Mouse (Mus musculus) neutrophil, adult 5-6 weeks (primary cell): ENCODE results near the gene Exosc6. TPM values are rescaled to one million over a fixed set of nuclear protein-coding genes. Genes with fewer than 3 reads are reported as not detected.
"Not testable (repeated sequence)": the region's sequence is repeated elsewhere in the genome, so short reads cannot be mapped to it uniquely, and the experiment has no call there.

Source experiments
- ATAC-seq: fragments of 151-379, 151-347 bp; 2 replicates; pipeline ENCODE4 v1.8.0; 2017; ENCODE audit warnings: mild to moderate bottlenecking, moderate TSS enrichment; ENCODE audit not compliant: insufficient number of reproducible peaks, poor library complexity, low FRiP score, severe bottlenecking; ENCODE audit errors: extremely low read depth
- total RNA-seq: library from RNA; stranded (forward); fragments of 200-1000 nt; gene quantifications from 2 replicates; pipeline ENCODE4 v1.2.3, GENCODE M21; 2017

Exosc6 gene
- total RNA-seq, 1 experiment from 2014 or later, result 9.8 TPM

DNA sequence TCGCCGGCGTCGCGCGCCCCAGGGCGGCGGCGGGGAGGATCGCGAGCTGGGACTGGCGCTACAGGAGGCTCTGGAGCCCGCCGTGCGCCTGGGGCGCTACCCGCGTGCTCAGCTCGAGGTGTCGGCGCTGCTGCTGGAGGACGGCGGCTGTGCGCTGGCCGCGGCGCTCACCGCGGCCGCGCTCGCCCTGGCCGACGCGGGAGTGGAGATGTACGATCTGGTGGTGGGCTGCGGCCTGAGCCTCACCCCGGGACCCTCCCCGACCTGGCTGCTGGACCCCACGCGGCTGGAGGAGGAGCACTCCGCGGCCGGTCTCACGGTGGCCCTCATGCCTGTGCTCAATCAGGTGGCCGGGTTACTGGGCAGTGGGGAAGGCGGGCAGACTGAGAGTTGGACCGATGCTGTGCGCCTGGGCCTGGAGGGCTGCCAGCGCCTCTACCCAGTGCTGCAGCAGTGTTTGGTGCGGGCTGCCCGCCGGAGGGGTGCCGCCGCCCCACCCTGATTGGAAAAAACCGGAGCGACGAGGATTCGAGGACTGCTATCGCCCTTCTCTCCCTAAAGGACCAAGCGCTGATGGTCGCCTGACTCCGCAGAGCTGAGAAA is 653 bp downstream of the Exosc6 start:
- ATAC-seq, result no peak

DNA sequence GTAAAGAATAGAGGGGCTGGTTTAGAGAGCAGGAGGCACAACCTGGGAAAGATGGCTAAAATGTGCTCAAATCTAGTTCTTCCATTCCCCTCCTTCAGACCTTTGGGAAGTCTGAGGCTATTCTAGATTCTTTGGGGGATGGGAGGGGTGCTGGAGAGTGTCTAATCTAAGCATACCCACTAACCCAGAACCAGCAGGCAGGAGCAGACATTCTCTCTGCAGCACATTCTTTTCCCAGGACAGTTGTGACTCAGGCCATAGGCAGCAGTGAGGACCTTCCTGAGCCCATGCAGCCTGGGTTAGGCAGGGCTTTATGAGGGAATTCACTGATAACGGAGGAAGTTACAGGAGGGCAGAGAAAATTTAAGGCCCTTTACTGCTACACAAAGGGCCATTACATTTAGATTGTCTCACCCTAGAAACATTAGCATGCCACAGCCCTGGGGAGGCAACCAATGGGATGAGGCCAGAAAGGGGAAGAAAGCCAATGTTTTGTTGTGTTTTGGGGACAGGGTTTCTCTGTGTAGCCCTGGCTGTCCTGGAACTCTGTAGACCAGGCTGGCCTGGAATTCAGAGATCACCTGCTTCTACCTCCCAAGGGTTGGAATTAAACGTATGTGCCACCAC is 2.9 kb downstream of the Exosc6 start:
- no peak for ATAC-seq

DNA sequence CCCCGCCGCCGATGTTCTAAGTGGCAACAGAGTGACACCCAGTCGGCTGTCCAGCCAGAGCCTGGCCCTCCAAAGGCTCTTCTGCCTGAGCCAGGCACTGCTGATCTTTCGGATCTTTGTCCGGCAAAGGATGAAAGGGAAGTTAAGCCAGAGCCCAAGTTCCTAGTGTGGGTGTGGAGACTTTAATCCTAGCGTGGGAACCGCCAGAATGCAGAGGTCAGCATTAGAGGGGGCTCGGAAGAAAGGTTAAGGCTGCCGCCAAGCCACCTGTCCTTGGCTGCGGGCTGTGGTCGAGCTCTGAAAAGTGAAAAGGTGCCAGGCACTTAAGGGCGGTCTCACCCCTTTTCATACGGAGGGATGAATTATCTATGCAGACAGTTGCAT is 5.5 kb downstream of the Exosc6 start:
- ATAC-seq, result no peak

DNA sequence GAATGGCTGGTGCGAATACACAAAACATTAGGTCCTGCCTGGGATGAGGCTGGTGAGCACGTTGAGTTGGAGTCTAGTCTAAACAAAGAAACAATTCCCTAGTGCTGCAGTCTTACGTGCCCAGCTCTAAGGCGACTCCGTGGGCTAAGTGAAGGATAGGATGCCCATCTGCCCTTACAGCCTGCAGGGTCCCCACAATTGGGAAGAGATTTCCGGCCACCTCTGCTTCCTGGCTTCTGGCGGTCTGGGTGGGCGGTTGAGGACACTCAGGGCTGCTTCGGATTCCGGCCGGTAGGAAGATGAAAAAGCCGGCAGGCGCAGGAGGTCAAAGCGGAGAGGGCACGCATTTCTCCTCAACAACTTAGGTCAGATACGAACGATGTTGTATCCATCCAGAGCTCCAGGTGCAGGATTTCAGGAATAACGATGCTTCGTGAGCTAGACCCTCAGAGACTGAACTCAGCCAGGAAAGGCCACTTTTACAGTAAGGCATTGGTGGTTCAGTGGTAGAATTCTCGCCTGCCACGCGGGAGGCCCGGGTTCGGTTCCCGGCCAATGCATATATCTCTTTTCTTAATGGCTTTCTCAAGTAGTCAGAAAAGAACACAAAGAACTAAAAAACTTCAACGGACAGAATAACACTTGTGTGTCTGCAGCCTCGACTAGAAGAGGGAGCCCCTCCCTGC is 6.1 kb downstream of the Exosc6 start:
- ATAC-seq, result peak; percentile 53

DNA sequence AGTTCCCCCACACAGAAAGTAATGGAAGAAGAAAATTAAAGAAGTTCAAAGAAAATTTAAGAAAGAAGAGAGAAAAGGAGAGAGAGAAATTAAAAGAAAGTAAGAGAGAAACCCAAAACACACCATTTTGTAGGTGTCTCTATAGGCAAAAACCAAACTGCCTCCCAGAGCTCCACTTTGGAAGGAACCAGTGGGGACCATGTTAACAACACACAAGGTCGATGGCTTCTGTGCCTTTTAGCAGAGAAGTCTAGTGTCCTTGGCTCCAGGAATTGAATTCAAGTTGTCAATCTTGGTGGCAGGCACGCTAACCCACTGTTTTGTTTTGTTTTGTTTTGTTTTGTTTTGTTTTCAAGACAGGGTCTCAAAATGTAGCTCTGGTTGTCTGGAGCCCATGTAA is 6.8 kb downstream of the Exosc6 start:
- no peak for ATAC-seq

DNA sequence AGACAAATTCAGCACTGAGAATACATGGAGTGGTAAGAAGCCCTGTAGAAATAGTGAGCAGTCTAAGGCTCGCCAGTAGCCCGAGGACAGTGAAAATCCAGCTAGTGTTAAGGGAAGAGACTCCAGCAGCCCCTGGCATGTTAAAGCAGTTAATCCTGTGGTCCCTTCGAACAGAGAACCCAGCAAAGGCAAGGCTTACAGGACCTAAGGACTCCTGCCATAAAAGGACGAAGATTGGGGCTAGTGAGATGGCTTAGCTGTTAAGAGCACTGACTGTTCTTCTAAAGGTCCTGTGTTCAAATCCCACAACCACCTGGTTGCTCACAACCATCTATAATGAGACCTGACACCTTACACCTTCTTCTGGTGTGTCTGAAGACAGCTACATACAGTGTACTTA is 10.2 kb downstream of the Exosc6 start:
- no peak for ATAC-seq

DNA sequence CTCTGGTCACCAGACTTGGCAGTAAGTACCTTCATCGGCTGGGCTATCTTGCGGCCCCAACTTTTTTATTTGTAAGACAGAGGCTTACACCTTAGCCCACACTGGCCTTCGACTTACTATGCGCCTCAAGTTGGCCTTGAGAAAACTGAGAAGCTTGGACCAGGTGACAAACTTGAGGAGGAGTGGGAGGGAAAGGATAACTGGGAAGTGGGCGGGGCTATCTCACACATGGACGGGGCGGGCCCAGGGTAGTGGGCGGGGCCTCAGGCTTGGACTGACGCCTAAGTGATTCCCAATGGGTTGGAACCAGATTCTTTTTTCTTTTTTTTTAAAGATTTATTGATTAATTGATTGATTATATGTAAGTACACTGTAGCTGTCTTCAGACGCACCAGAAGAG is 11.3 kb downstream of the Exosc6 start:
- ATAC-seq, result no peak

DNA sequence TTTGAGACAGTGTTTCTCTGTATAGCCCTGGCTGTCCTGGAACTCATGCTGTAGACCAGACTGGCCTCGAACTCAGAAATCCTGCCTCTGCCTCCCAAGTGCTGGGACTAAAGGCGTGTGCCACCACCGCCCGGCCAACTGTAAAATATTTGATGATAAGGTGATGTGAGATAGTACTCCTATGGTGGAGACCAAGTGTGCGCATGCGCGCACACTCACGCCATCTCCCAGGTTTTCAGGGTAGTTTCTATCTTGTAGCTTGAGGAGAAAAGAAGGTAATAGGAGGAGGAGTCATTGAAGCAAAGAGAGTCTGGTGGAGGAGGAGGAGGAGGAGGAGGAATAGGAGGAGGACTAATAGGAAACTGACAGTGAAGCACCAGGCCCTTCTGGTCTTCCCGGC is 12.5 kb downstream of the Exosc6 start:
- ATAC-seq, result not testable (repeated sequence)

DNA sequence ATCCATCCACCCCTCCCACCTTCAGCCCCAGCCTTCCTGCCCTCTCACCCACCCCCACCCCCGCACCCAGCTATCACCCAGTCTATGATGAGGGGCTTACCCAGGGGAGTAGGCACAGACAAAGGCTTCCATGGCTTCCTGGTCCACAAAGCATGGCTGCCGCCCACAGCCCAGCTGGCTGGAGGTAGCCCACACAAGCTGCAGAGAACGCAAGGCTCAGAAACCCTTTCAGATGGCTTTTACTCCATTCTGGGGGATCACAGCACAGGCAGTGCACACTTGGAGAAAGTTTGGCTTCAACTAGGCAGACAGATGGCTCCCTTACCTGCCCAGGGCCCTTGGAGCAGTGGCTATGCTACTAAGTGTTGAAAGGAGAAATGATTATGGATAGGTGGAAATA is 19.8 kb downstream of the Exosc6 start:
- no peak for ATAC-seq

DNA sequence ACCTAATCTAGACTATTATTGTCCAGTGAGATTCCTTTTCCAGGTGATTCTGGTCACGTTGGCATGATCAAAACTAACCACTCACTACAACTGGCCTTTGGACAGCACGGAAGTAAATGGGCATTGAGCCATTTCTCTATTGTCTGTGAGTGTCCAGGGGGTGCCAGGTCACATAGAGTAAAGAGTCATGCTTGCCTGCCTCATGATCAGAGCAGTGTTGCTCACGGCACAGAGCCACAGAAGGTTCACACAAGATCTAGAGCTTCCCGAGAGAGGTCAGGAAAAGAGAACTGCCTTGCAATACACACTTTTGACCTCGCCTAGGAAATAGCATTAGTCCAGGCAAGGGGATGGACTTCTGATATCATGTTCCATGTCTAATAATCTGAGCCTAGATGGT is 23.3 kb downstream of the Exosc6 start:
- no peak for ATAC-seq

DNA sequence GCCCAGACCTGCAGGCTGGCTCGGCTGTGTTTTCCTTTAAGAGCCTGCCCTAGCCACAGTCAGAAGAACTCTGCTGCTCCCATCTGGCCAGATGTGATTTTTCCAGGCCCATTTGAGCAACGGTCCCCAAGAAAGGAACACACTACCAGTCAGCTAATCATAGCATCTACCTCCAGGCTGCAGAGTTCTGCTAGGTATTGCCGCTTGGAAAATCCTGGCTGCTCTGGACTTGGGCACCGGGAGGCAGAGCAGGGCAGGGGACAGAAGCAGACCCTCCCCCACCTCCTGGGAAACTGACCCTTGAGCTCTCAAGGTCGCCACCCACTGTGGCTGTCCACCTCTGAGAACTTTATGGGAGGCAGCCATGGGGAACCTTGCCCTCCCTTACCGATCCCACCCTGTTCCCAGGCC is 23.7 kb downstream of the Exosc6 start:
- ATAC-seq, result no peak

DNA sequence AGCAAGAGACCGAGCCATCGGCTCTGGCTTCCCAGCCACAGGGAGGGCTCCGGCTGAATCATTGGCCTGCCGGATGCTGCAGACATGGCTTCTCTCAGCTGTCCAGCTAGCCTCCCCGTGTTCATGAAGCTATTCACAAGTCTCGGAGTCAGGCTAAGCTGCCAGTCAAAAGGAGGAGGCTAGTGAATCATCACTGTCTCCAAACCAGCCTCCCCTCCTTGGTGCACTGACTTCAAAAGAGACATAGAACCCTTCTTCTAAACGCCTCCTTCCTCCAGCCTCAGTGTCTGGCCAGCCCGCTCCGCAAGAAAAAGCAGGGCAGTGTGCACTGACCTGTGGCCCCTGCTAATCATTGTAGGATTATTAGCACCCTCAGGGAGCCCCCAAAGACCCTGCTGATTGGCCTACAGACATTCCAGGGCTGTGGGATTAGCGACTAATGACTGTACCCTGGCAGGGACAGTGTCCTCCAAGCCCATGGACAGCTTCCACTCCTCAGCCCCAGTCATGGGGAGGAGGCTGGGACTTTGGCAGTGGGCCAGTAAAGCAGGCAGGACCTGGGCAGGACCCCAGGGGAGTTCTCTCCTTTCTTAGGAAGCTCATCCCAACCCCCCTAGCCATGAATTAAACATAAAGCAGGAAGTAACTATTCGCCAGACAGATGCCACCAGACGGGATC is 25.6 kb downstream of the Exosc6 start:
- no peak for ATAC-seq

DNA sequence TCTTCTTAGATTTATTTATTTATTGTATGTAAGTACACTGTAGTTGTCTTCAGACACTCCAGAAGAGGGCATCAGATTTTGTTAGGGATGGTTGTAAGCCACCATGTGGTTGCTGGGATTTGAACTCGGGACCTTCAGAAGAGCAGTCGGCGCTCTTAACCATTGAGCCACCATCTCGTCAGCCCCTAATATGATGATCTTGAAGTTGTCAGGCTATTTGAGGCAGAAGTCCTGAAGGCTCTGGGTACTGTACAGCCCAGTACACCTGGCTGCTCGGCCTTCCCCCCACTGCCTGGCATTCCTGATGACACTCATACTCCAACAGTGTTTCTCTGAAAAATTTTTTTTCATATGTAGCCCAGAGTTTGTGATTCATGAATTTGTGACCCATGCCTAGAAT is 27.8 kb downstream of the Exosc6 start:
- not testable (repeated sequence) for ATAC-seq

DNA sequence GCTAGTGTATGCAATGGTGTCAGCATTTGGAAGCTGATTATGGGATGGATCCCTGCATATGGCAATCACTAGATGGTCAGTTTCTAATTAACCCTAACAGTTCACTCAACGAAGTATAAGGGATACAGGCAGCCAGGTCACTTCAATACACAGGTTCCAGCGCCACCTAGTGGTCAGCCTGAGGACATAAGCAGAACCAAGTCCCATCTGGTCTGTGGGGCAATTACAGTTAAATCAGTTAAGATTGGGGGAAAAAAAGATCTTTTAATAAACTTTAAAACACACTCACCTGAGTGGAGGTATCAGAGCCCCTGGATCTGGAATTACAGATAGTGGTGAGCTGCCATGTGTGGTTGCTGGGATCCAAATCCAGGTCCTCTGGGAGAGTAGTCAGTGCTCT is 34.0 kb downstream of the Exosc6 start:
- ATAC-seq, result peak; percentile 66

DNA sequence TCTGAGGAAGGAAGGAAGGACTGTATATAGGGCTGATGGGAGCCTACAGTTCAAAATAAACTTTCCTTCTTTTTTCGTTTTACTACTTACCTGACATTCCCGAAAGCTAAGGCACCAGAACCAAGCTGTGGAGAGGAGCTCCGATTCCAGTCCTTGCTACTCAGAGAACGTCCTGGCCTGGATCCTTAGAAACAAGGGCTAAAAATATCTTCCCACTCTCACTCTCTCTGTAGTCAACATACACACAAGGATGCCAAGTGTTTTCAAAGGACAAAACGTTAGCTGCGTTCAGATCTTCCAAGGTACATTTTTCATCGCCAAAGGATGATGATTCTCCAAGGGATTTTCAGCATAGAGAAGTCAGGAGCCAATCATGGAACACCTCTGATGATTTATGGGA is 35.6 kb downstream of the Exosc6 start:
- no peak for ATAC-seq

DNA sequence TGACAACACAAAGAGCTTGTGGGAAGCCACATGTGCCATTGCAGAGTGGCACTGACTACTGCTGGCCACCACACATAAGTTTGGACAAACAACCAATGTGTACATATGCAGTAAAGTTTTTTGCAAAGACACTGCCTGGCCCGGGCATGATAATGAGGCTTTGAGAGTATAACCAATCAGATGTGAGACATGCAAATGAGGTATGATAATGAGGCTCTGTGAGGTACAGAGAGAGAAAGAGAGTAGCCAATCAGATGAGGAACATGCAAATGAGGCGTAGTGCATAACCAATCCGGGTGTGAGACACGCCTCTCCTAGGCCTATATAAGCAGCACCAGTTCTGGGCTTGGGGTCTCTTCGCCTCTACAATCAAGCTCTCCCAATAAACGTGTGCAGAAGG is 36.2 kb downstream of the Exosc6 start, which contains the start of gene Clec18a:
TSS of gene Clec18a (minus strand) at position 101 of the 400 bp plus-strand sequence.
- ATAC-seq, result not testable (repeated sequence)

DNA sequence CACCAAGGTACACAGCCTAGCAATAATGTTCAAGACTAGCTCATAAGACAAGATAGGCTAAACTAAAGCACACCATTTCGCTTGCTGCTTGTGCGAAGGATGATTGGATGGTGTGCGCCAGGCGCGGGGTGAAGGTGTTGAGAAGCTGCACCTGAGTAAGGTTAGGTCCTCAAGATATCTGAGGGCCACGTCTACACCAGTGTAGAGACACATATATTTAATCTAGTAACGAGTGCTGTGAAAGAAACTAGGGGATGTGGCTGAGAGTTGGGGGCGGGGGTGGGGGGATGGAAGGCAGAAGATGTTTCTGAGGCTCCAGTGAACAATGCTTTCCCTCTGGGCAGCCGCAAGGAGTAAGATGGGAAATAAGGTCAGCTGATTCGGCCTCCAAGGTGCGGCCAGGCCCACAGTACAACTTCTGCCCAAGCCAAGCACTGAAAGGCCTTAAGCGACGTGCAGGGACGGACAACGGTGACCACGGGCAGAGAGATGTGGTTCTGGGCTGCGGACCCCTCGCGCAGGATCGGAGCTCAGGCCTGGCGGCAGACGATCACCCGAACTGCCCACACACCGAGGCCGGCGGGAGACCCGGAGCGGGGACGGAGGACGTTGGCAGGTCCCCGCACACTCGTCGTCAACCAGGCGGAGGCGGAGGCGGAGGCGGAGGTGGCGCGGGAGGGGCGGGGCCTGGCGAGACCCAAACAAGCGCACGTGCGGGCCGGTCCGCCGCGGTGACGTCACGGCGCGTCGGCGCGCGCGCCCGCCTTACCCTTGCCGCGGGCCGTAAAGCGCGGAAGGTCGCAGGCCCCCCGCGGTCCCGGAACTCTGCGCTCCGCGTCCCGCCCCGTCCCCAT is 38.0 kb downstream of the Exosc6 start, which contains the start of gene Pdpr:
TSS of gene Pdpr (plus strand) at position 766 of the 854 bp plus-strand sequence.
- ATAC-seq, result peak; percentile 76

DNA sequence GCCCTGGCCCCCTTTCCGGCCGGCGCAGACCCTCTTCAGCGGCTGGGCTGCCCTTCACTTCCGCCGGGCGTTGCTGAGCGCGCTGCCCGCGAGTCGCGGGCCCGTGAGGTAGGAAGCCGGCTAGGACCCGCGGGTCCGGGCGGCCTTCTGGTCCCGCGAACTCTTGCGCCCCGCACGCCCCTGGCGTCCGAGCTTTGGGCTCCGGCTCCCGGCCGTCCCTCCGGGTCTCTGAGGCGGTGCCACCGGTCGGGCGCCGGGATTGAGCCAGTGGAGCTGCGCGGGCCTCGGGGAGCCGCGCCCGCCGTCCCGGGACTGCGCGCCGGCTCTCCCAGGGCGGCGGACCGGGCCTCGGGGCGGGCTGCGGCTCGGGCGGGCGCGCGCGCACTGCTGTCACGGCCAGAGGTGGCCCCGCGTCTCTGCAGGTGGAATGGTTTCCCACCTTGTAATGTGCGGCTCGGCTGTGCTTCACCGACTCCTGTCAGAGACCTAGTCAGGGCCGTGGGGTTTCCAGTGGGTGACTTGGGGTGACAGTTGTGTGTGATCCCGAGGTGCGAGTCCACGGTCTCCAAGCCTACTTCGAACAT is 38.7 kb downstream of the Exosc6 start:
- ATAC-seq, result peak; percentile 18; the same call in 1 of the 2 replicates
